Mouse (Mus musculus): ENCODE data around the gene Arhgap27. TPM values are rescaled to one million over a fixed set of nuclear protein-coding genes. Genes with fewer than 3 reads are reported as not detected.
"Not testable (repeated sequence)": the region's sequence is repeated elsewhere in the genome, so short reads cannot be mapped to it uniquely, and the experiment has no call there.

Arhgap27 gene
- total RNA-seq, 1 experiment = 8.2 TPM

DNA sequence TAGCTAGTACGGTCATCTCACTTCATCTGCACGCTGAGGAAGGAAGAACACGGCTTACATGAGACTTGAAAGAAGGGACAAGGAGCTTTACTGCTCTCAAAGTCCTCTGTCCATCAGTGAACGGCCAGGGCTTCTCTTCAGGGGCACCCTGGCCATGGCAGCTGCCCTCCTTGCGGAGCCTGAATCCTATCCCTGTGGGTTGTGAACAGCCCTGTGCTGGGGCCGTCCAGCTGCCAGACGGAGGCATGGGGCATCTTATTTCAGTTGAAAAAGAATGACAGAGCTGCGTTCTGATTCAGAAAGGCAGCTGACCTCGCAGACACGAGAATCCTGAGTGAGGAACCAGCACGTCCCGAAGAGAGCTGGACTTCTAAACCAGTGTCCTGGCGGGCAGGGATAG is 45.4 kb upstream of the Arhgap27 start:
- H3K27ac ChIP-seq (ENCODE audit: insufficient read depth, low read depth, low read length, poor library complexity, severe bottlenecking) = no peak overlapping the region
- H3K4me1 ChIP-seq (ENCODE audit: control insufficient read depth in 2 of 2, insufficient read depth in 2 of 2, low read length in 2 of 2, poor library complexity in 1 of 2) = peaks cover 17 to 24% of the 10 kb centered on the region in 2 experiments
- no peak for DNase-seq (ENCODE audit: low read depth, low spot score)
- peaks cover 2% of the 10 kb centered on the region; the same call in 1 of the 2 replicates for H3K36me3 ChIP-seq (ENCODE audit: control insufficient read depth, insufficient read depth, low read length, poor library complexity, severe bottlenecking)
- no peak for TF ChIP-seq HCFC1 (IDR thresholded peaks at IDR 0.05; ENCODE audit: borderline replicate concordance, insufficient read depth, low read length)
- TF ChIP-seq CHD2 (IDR thresholded peaks at IDR 0.05; ENCODE audit: low read depth, low read length) = no peak
- no peak for TF ChIP-seq MAFK (IDR thresholded peaks at IDR 0.05; ENCODE audit: insufficient read depth, low read depth, low read length)
- TF ChIP-seq ZC3H11A (IDR thresholded peaks at IDR 0.05; ENCODE audit: borderline replicate concordance, low read depth, low read length) = no peak
- TF ChIP-seq ZNF384 (IDR thresholded peaks at IDR 0.05; ENCODE audit: low read depth, low read length) = no peak
- no peak overlapping the region for H3K9ac ChIP-seq (ENCODE audit: insufficient read depth, low read depth, low read length, poor library complexity, severe bottlenecking)
- in situ Hi-C loops (cut with MboI; ENCODE audit: low sequenced_read_pairs in 2 of 2, unreplicated experiment in 2 of 2) = no loop called here
- no peaks in the 10 kb centered on the region for H3K9me3 ChIP-seq (ENCODE audit: control insufficient read depth, insufficient read depth, low read depth, low read length)
- H3K4me3 ChIP-seq (ENCODE audit: insufficient read depth in 1 of 2, low read depth in 1 of 2, low read length in 2 of 2, poor library complexity in 1 of 2, severe bottlenecking in 1 of 2) = no peak overlapping the region

DNA sequence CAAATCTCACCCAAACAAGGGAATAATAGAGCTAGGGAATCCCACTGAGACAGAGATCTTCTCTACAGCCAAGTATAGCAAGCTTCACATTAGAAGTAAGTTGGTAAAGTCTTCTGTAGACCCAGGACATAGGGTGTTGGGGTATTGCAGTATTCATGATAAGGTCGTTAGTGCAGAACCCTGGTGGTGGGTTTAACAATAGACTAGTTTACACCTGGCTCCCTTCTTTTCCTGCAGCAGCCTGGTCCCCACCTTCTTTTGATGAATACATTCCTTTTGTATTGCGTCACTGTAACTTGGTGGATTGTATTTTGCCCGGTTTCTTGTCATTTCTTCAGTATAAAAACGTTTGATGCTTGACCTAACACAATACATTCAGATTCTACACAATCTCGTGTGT is 43.6 kb upstream of the Arhgap27 start:
- H3K4me3 ChIP-seq (ENCODE audit: insufficient read depth in 1 of 2, low read depth in 1 of 2, low read length in 2 of 2, poor library complexity in 1 of 2, severe bottlenecking in 1 of 2) = peak overlapping the region in 1 of 2 experiments; percentile 37; a peak in 2 of 4 replicates
- peak overlapping the region; percentile 63; the same call in 1 of the 2 replicates for H3K9ac ChIP-seq (ENCODE audit: insufficient read depth, low read depth, low read length, poor library complexity, severe bottlenecking)
- peak overlapping the region; percentile 97 for H3K27ac ChIP-seq (ENCODE audit: insufficient read depth, low read depth, low read length, poor library complexity, severe bottlenecking)
- H3K36me3 ChIP-seq (ENCODE audit: control insufficient read depth, insufficient read depth, low read length, poor library complexity, severe bottlenecking); in situ Hi-C loops (cut with MboI; ENCODE audit: low sequenced_read_pairs in 2 of 2, unreplicated experiment in 2 of 2); H3K9me3 ChIP-seq (ENCODE audit: control insufficient read depth, insufficient read depth, low read depth, low read length): not testable (repeated sequence)
- peak; percentile 55 for DNase-seq (ENCODE audit: low read depth, low spot score)
- peaks cover 15 to 30% of the 10 kb centered on the region in 2 experiments for H3K4me1 ChIP-seq (ENCODE audit: control insufficient read depth in 2 of 2, insufficient read depth in 2 of 2, low read length in 2 of 2, poor library complexity in 1 of 2)

DNA sequence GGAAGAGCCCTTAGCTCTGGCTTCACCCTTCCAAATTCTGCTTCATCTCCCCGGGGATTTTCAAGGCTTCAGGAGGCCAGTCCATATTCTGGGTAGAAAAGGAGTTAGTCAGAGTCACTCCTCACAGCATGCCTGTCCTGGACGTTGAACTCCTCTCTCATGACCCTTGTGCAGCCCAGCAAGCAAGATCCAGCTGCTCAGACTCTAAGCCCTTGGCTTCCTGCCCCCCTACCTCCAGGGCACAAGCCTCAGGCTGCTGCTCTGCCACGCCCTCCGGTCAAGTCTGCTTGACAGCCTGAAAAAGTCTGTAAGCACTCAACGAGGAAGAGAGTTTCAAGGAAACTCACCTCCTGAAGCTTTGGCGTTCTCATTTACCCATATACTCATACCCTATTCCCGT is 43.1 kb upstream of the Arhgap27 start:
- in situ Hi-C loops (cut with MboI; ENCODE audit: low sequenced_read_pairs in 2 of 2, unreplicated experiment in 2 of 2) = no loop called here

DNA sequence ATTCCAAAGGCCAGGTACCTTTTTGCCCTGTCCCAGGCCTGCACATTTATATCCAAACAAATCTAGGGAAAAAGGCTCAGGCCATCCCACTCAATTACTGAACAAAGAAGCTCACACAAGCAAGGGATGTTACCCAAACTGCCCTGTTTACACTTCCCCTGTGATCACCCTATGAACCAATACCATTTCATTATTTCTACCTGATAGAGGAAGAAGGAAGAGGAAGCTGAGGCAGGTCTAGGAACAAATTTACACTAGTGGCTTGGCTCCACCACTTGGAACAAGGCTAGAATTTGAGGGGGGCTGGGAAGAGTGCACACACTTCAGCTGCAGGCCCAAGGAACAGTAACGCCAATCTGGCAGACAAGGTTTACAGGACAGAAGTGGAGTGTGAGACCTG is 42.3 kb upstream of the Arhgap27 start:
- H3K9ac ChIP-seq (ENCODE audit: insufficient read depth, low read depth, low read length, poor library complexity, severe bottlenecking) = no peak overlapping the region; the same call in 1 of the 2 replicates
- H3K4me3 ChIP-seq (ENCODE audit: insufficient read depth in 1 of 2, low read depth in 1 of 2, low read length in 2 of 2, poor library complexity in 1 of 2, severe bottlenecking in 1 of 2) = no peak overlapping the region
- TF ChIP-seq MAFK (IDR thresholded peaks at IDR 0.05; ENCODE audit: insufficient read depth, low read depth, low read length) = no peak
- no peak for TF ChIP-seq CHD2 (IDR thresholded peaks at IDR 0.05; ENCODE audit: low read depth, low read length)
- TF ChIP-seq HCFC1 (IDR thresholded peaks at IDR 0.05; ENCODE audit: borderline replicate concordance, insufficient read depth, low read length) = no peak
- TF ChIP-seq ZNF384 (IDR thresholded peaks at IDR 0.05; ENCODE audit: low read depth, low read length) = no peak
- no peak for TF ChIP-seq ZC3H11A (IDR thresholded peaks at IDR 0.05; ENCODE audit: borderline replicate concordance, low read depth, low read length)
- H3K36me3 ChIP-seq (ENCODE audit: control insufficient read depth, insufficient read depth, low read length, poor library complexity, severe bottlenecking) = peaks cover 12% of the 10 kb centered on the region
- in situ Hi-C loops (cut with MboI; ENCODE audit: low sequenced_read_pairs in 2 of 2, unreplicated experiment in 2 of 2) = no loop called here
- H3K27ac ChIP-seq (ENCODE audit: insufficient read depth, low read depth, low read length, poor library complexity, severe bottlenecking) = peak overlapping the region; percentile 94
- H3K9me3 ChIP-seq (ENCODE audit: control insufficient read depth, insufficient read depth, low read depth, low read length) = no peaks in the 10 kb centered on the region
- peaks cover 11 to 26% of the 10 kb centered on the region in 2 experiments for H3K4me1 ChIP-seq (ENCODE audit: control insufficient read depth in 2 of 2, insufficient read depth in 2 of 2, low read length in 2 of 2, poor library complexity in 1 of 2)
- no peak for DNase-seq (ENCODE audit: low read depth, low spot score)

More for the DNA sequence above, 43.1 kb upstream of the Arhgap27 start:
- Histone ChIP-seq H3K4me3 (ENCODE audit: insufficient read depth in 1 of 2, low read depth in 1 of 2, low read length in 2 of 2, poor library complexity in 1 of 2, severe bottlenecking in 1 of 2) (no peak overlapping the region; a peak in 1 of 4 replicates), H3K27ac (ENCODE audit: insufficient read depth, low read depth, low read length, poor library complexity, severe bottlenecking) (peak overlapping the region; percentile 94), H3K36me3 (ENCODE audit: control insufficient read depth, insufficient read depth, low read length, poor library complexity, severe bottlenecking) (peaks cover 11% of the 10 kb centered on the region), H3K4me1 (ENCODE audit: control insufficient read depth in 2 of 2, insufficient read depth in 2 of 2, low read length in 2 of 2, poor library complexity in 1 of 2) (peaks cover 14 to 30% of the 10 kb centered on the region in 2 experiments), H3K9me3 (ENCODE audit: control insufficient read depth, insufficient read depth, low read depth, low read length) (no peaks in the 10 kb centered on the region), H3K9ac (ENCODE audit: insufficient read depth, low read depth, low read length, poor library complexity, severe bottlenecking) (no peak overlapping the region)
- DNase-seq (ENCODE audit: low read depth, low spot score) = peak; percentile 66
- no peak for TF ChIP-seq CHD2 (IDR thresholded peaks at IDR 0.05; ENCODE audit: low read depth, low read length)
- TF ChIP-seq HCFC1 (IDR thresholded peaks at IDR 0.05; ENCODE audit: borderline replicate concordance, insufficient read depth, low read length) = no peak
- no peak for TF ChIP-seq ZNF384 (IDR thresholded peaks at IDR 0.05; ENCODE audit: low read depth, low read length)
- TF ChIP-seq ZC3H11A (IDR thresholded peaks at IDR 0.05; ENCODE audit: borderline replicate concordance, low read depth, low read length) = no peak
- TF ChIP-seq MAFK (IDR thresholded peaks at IDR 0.05; ENCODE audit: insufficient read depth, low read depth, low read length) = no peak

- no peak for DNase-seq (ENCODE audit: low read depth, low spot score)
- in situ Hi-C loops (cut with MboI; ENCODE audit: low sequenced_read_pairs in 2 of 2, unreplicated experiment in 2 of 2) = no loop called here
- Histone ChIP-seq H3K9ac (ENCODE audit: insufficient read depth, low read depth, low read length, poor library complexity, severe bottlenecking) (no peak overlapping the region), H3K4me3 (ENCODE audit: insufficient read depth in 1 of 2, low read depth in 1 of 2, low read length in 2 of 2, poor library complexity in 1 of 2, severe bottlenecking in 1 of 2) (no peak overlapping the region), H3K27ac (ENCODE audit: insufficient read depth, low read depth, low read length, poor library complexity, severe bottlenecking) (peak overlapping the region; percentile 84; the same call in 1 of the 2 replicates), H3K36me3 (ENCODE audit: control insufficient read depth, insufficient read depth, low read length, poor library complexity, severe bottlenecking) (peaks cover 12% of the 10 kb centered on the region), H3K9me3 (ENCODE audit: control insufficient read depth, insufficient read depth, low read depth, low read length) (no peaks in the 10 kb centered on the region), H3K4me1 (ENCODE audit: control insufficient read depth in 2 of 2, insufficient read depth in 2 of 2, low read length in 2 of 2, poor library complexity in 1 of 2) (peaks cover 11 to 20% of the 10 kb centered on the region in 2 experiments)
- TF ChIP-seq CHD2 (IDR thresholded peaks at IDR 0.05; ENCODE audit: low read depth, low read length) (no peak), HCFC1 (IDR thresholded peaks at IDR 0.05; ENCODE audit: borderline replicate concordance, insufficient read depth, low read length) (no peak), ZC3H11A (IDR thresholded peaks at IDR 0.05; ENCODE audit: borderline replicate concordance, low read depth, low read length) (no peak), MAFK (IDR thresholded peaks at IDR 0.05; ENCODE audit: insufficient read depth, low read depth, low read length) (no peak), ZNF384 (IDR thresholded peaks at IDR 0.05; ENCODE audit: low read depth, low read length) (no peak)
Measured at GRCm38 (mm10) chr11:103404618-103405017, 41.1 kb upstream of the Arhgap27 start.
